Mouse (Mus musculus): Measurements from ENCODE around the gene Klhdc4. TPM values are rescaled to one million over a fixed set of nuclear protein-coding genes. Genes with fewer than 3 reads are reported as not detected.

Klhdc4 gene
- polyA plus RNA-seq, 1 experiment from 2014 or later: 34.3 TPM

- H3K4me3 ChIP-seq (replicated peaks; ENCODE audit: low read length): no peak overlapping the region
- WGBS: 90% methylated on average over 5 of the region's 5 CpGs
- no peak for ATAC-seq (ENCODE audit: insufficient read depth, low FRiP score)
- H3K27me3 ChIP-seq (ENCODE audit: control insufficient read depth, insufficient read depth, low read length): no peaks in the 10 kb centered on the region
- no peak overlapping the region for H3K27ac ChIP-seq (ENCODE audit: low read length)
- H3K36me3 ChIP-seq (ENCODE audit: control insufficient read depth, insufficient read depth, low read length): no peaks in the 10 kb centered on the region
- no peak overlapping the region for H3K9ac ChIP-seq (ENCODE audit: low read length)
- no peak overlapping the region for H3K4me2 ChIP-seq (ENCODE audit: low read depth, low read length)
- H3K9me3 ChIP-seq (replicated peaks; ENCODE audit: control insufficient read depth, low read length): no peaks in the 10 kb centered on the region
- peaks cover 9% of the 10 kb centered on the region for H3K4me1 ChIP-seq (ENCODE audit: control insufficient read depth, insufficient read depth, low read length)
Observed at GRCm38 (mm10) chr8:121868196-121868595, 38.8 kb upstream of the Klhdc4 start.

- Histone ChIP-seq H3K4me3 (replicated peaks; ENCODE audit: low read length) (no peak overlapping the region), H3K27me3 (ENCODE audit: control insufficient read depth, insufficient read depth, low read length) (no peaks in the 10 kb centered on the region), H3K9ac (ENCODE audit: low read length) (no peak overlapping the region), H3K27ac (ENCODE audit: low read length) (no peak overlapping the region), H3K4me1 (ENCODE audit: control insufficient read depth, insufficient read depth, low read length) (no peaks in the 10 kb centered on the region), H3K36me3 (ENCODE audit: control insufficient read depth, insufficient read depth, low read length) (no peaks in the 10 kb centered on the region), H3K4me2 (ENCODE audit: low read depth, low read length) (no peak overlapping the region), H3K9me3 (replicated peaks; ENCODE audit: control insufficient read depth, low read length) (no peaks in the 10 kb centered on the region)
- WGBS: 49% methylated on average over 8 of the region's 8 CpGs
- peak; percentile 30; the same call in 1 of the 2 replicates for ATAC-seq (ENCODE audit: insufficient read depth, low FRiP score)
Observed at GRCm38 (mm10) chr8:121865356-121865755, 36.0 kb upstream of the Klhdc4 start.

- Histone ChIP-seq H3K9me3 (replicated peaks; ENCODE audit: control insufficient read depth, low read length) (no peaks in the 10 kb centered on the region), H3K36me3 (ENCODE audit: control insufficient read depth, insufficient read depth, low read length) (no peaks in the 10 kb centered on the region), H3K4me2 (ENCODE audit: low read depth, low read length) (no peak overlapping the region), H3K27ac (ENCODE audit: low read length) (peak overlapping the region; percentile 10; the same call in 1 of the 2 replicates), H3K4me3 (replicated peaks; ENCODE audit: low read length) (no peak overlapping the region), H3K27me3 (ENCODE audit: control insufficient read depth, insufficient read depth, low read length) (no peaks in the 10 kb centered on the region), H3K9ac (ENCODE audit: low read length) (no peak overlapping the region), H3K4me1 (ENCODE audit: control insufficient read depth, insufficient read depth, low read length) (no peaks in the 10 kb centered on the region)
- WGBS: 61% methylated on average over 10 of the region's 12 CpGs
- peak; percentile 54; the same call in 1 of the 2 replicates for ATAC-seq (ENCODE audit: insufficient read depth, low FRiP score)
Observed at GRCm38 (mm10) chr8:121861806-121862548, 32.6 kb upstream of the Klhdc4 start.

GRCm38 (mm10) chr8:121861276-121861675 lies 31.9 kb upstream of the Klhdc4 start:
- 0 out of 2 replicates have a peak, but pooled peaks have one; percentile 56 for ATAC-seq (ENCODE audit: insufficient read depth, low FRiP score)
- H3K27me3 ChIP-seq (ENCODE audit: control insufficient read depth, insufficient read depth, low read length): no peaks in the 10 kb centered on the region
- no peak overlapping the region for H3K4me2 ChIP-seq (ENCODE audit: low read depth, low read length)
- peak overlapping the region; percentile 19; the same call in 1 of the 2 replicates for H3K27ac ChIP-seq (ENCODE audit: low read length)
- no peaks in the 10 kb centered on the region for H3K9me3 ChIP-seq (replicated peaks; ENCODE audit: control insufficient read depth, low read length)
- H3K36me3 ChIP-seq (ENCODE audit: control insufficient read depth, insufficient read depth, low read length): no peaks in the 10 kb centered on the region
- no peak overlapping the region for H3K4me3 ChIP-seq (replicated peaks; ENCODE audit: low read length)
- 45% methylated on average over 6 of the region's 6 CpGs for WGBS
- H3K4me1 ChIP-seq (ENCODE audit: control insufficient read depth, insufficient read depth, low read length): no peaks in the 10 kb centered on the region
- H3K9ac ChIP-seq (ENCODE audit: low read length): no peak overlapping the region

- 48% methylated on average over 2 of the region's 2 CpGs for WGBS
- no peak for ATAC-seq (ENCODE audit: insufficient read depth, low FRiP score)
- Histone ChIP-seq H3K36me3 (ENCODE audit: control insufficient read depth, insufficient read depth, low read length) (no peaks in the 10 kb centered on the region), H3K4me2 (ENCODE audit: low read depth, low read length) (no peak overlapping the region), H3K9ac (ENCODE audit: low read length) (no peak overlapping the region), H3K4me3 (replicated peaks; ENCODE audit: low read length) (no peak overlapping the region), H3K4me1 (ENCODE audit: control insufficient read depth, insufficient read depth, low read length) (no peaks in the 10 kb centered on the region), H3K9me3 (replicated peaks; ENCODE audit: control insufficient read depth, low read length) (no peaks in the 10 kb centered on the region), H3K27me3 (ENCODE audit: control insufficient read depth, insufficient read depth, low read length) (no peaks in the 10 kb centered on the region), H3K27ac (ENCODE audit: low read length) (no peak overlapping the region)
Observed at GRCm38 (mm10) chr8:121857747-121858146, 28.4 kb upstream of the Klhdc4 start.

- Histone ChIP-seq H3K9ac (ENCODE audit: low read length) (no peak overlapping the region), H3K27me3 (ENCODE audit: control insufficient read depth, insufficient read depth, low read length) (no peaks in the 10 kb centered on the region), H3K27ac (ENCODE audit: low read length) (no peak overlapping the region), H3K4me3 (replicated peaks; ENCODE audit: low read length) (no peak overlapping the region), H3K4me1 (ENCODE audit: control insufficient read depth, insufficient read depth, low read length) (no peaks in the 10 kb centered on the region), H3K36me3 (ENCODE audit: control insufficient read depth, insufficient read depth, low read length) (no peaks in the 10 kb centered on the region), H3K4me2 (ENCODE audit: low read depth, low read length) (no peak overlapping the region), H3K9me3 (replicated peaks; ENCODE audit: control insufficient read depth, low read length) (no peaks in the 10 kb centered on the region)
- no peak for ATAC-seq (ENCODE audit: insufficient read depth, low FRiP score)
- WGBS: 72% methylated on average over 9 of the region's 9 CpGs
Observed at GRCm38 (mm10) chr8:121857331-121857730, 28.0 kb upstream of the Klhdc4 start.

- Histone ChIP-seq H3K9ac (ENCODE audit: low read length) (no peak overlapping the region), H3K27ac (ENCODE audit: low read length) (no peak overlapping the region), H3K4me1 (ENCODE audit: control insufficient read depth, insufficient read depth, low read length) (peaks cover 6% of the 10 kb centered on the region), H3K4me2 (ENCODE audit: low read depth, low read length) (no peak overlapping the region), H3K4me3 (replicated peaks; ENCODE audit: low read length) (no peak overlapping the region), H3K27me3 (ENCODE audit: control insufficient read depth, insufficient read depth, low read length) (no peaks in the 10 kb centered on the region), H3K9me3 (replicated peaks; ENCODE audit: control insufficient read depth, low read length) (no peaks in the 10 kb centered on the region), H3K36me3 (ENCODE audit: control insufficient read depth, insufficient read depth, low read length) (no peaks in the 10 kb centered on the region)
- WGBS: 69% methylated on average over 14 of the region's 14 CpGs
- no peak for ATAC-seq (ENCODE audit: insufficient read depth, low FRiP score)
Observed at GRCm38 (mm10) chr8:121856071-121856746, 26.8 kb upstream of the Klhdc4 start.

GRCm38 (mm10) chr8:121853586-121853985 lies 24.2 kb upstream of the Klhdc4 start:
- no peak overlapping the region for H3K4me2 ChIP-seq (ENCODE audit: low read depth, low read length)
- no peaks in the 10 kb centered on the region for H3K9me3 ChIP-seq (replicated peaks; ENCODE audit: control insufficient read depth, low read length)
- H3K27me3 ChIP-seq (ENCODE audit: control insufficient read depth, insufficient read depth, low read length): no peaks in the 10 kb centered on the region
- no peak overlapping the region for H3K4me3 ChIP-seq (replicated peaks; ENCODE audit: low read length)
- WGBS: 77% methylated on average over 2 of the region's 2 CpGs
- H3K27ac ChIP-seq (ENCODE audit: low read length): no peak overlapping the region
- H3K4me1 ChIP-seq (ENCODE audit: control insufficient read depth, insufficient read depth, low read length): peaks cover 14% of the 10 kb centered on the region
- no peaks in the 10 kb centered on the region for H3K36me3 ChIP-seq (ENCODE audit: control insufficient read depth, insufficient read depth, low read length)
- ATAC-seq (ENCODE audit: insufficient read depth, low FRiP score): no peak
- no peak overlapping the region for H3K9ac ChIP-seq (ENCODE audit: low read length)

- H3K9me3 ChIP-seq (replicated peaks; ENCODE audit: control insufficient read depth, low read length): no peaks in the 10 kb centered on the region
- WGBS: 39% methylated on average over 7 of the region's 7 CpGs
- no peak overlapping the region for H3K27ac ChIP-seq (ENCODE audit: low read length)
- no peaks in the 10 kb centered on the region for H3K36me3 ChIP-seq (ENCODE audit: control insufficient read depth, insufficient read depth, low read length)
- peaks cover 14% of the 10 kb centered on the region for H3K4me1 ChIP-seq (ENCODE audit: control insufficient read depth, insufficient read depth, low read length)
- H3K9ac ChIP-seq (ENCODE audit: low read length): peak overlapping the region; percentile 26
- H3K4me3 ChIP-seq (replicated peaks; ENCODE audit: low read length): no peak overlapping the region
- ATAC-seq (ENCODE audit: insufficient read depth, low FRiP score): no peak
- no peaks in the 10 kb centered on the region for H3K27me3 ChIP-seq (ENCODE audit: control insufficient read depth, insufficient read depth, low read length)
- H3K4me2 ChIP-seq (ENCODE audit: low read depth, low read length): no peak overlapping the region
Observed at GRCm38 (mm10) chr8:121852464-121852863, 23.1 kb upstream of the Klhdc4 start.

Measured in stomach, embryonic 16.5 days (tissue).